Mouse (Mus musculus) adrenal gland, adult 2 months (tissue): ENCODE measurements around the gene Chit1. TPM values are rescaled to one million over a fixed set of nuclear protein-coding genes. Genes with fewer than 3 reads are reported as not detected.

Experiments
- DNase-seq: peaks from one replicate; pipeline ENCODE4 v3.0.0; 2021
- polyA plus RNA-seq: library from polyadenylated mRNA; depleted of rRNA; stranded (reverse); fragments of >200 nt; gene quantifications from 2 replicates; pipeline ENCODE4 v1.2.3, GENCODE M21; 2012
- total RNA-seq, 2 experiments: library from RNA; stranded (reverse); gene quantifications; 2 replicates each; pipeline ENCODE4 v1.2.3; 2021

Gene Chit1
- total and polyA plus RNA-seq, 3 experiments = 0.07 TPM; not detected in 2

DNA sequence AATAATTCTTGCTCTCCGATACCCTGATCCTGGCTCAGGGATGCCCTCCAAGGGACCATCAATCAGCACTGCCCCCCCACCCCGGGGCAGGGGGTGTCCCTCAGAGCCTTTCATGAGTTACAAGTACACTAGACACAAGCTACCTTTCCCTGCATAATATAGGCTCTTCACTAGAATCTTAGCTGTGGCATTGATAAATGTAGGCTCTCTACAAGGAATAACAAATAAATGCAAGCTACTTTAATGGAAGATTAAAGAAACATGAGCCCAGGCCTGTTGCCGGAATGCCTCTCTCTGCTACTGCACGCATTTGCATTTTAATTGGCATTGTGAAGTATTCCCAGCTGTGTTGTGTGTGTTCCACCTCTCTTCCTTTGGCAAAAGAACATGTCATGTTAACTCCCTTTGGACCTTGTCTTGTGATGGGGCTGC lies 31.3 kb downstream of the Chit1 start:
- no peak for DNase-seq

DNA sequence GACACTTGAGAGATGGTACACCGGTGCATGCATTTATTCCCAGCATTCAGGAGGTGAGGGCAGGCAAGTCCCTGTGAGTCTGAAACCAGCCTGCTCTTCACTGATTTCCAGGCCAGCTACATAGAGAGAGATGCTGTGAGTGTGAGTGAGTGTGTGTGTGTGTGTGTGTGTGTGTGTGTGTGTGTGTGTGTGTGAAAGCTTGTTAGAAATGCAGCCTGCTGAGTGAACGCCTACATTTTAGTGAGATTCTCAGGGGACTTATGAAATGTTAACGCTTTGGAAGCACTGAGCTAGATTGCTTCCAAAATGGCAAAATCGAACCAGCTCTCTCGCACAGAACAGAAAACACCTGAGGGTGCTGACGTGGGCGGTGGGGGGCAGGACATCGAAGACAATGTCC lies 35.0 kb downstream of the Chit1 start:
- DNase-seq = no peak

DNA sequence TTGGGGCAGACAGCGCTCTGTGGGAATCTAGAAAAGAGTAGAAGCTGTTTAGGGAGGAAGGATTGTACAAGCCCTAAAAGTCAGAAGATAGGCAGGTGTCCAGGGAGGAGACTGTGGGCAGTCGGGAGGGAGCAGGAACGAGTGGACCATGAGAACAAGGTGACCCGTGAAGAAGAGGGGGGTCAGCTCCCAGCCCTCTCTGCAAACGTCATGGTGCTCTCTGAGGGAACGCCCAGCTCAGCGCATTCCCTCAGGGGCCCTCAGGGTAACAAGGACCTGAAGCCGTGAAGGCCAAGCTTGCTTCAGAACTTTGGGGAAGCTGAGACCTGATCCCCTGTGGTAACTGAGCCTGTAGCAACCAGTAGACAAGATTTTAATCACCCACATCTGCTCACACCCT lies 39.0 kb downstream of the Chit1 start:
- no peak for DNase-seq

DNA sequence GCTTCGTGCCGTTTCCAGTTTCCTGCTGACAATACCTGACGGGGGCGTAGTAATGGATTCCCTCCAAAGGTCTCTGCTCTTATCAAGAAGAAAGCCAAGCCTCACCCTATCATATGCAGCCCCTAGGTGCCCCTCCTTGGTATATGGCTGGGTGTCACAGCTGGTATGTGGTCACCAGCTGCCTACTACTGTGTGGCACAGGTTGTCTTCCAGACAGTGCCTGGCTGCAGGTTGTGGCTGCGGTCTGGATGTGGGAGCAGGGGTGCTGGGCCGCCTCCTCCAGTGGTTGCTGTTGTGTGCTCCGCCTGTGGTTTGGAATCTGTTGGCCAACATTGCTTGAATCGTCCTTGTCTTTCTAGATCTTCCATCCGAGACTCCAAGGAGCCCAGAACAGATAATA lies 39.7 kb downstream of the Chit1 start:
- no peak for DNase-seq

DNA sequence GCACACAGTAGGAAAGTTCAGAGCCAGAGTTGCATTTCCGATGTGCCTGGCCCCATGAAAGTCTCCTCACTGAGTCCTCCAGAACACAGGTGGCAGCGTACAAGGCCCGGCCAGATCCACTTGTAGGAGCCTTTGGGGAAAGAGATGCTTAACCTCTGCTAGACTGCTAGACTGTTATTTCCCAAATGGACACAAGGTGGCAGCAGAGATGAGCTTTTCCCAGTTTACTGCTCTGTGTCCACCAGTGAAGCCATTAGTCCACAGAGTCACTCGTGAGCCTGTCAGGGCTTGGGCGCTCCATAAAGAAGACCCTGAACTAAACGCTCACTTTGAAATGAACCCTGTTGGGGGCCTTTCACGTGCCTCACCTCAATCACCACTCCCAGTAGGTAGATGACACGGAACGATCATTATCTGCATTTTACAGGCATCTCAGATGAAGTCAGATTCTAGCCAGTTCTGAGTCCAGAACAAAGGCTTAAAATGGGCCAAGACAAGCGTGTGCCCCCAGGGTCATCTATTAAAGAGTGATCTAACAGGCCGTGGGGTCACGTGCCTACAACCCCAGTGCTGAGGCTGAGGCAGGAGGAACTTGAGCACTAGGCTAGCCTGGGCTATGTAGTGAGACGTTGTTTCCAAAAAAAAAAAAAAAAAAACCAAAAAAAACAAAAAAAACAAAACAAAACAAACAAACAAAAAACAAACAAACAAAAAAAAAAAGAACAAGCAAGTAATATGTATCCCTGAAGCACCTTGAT lies 40.8 kb downstream of the Chit1 start:
- peak; percentile 75 for DNase-seq

DNA sequence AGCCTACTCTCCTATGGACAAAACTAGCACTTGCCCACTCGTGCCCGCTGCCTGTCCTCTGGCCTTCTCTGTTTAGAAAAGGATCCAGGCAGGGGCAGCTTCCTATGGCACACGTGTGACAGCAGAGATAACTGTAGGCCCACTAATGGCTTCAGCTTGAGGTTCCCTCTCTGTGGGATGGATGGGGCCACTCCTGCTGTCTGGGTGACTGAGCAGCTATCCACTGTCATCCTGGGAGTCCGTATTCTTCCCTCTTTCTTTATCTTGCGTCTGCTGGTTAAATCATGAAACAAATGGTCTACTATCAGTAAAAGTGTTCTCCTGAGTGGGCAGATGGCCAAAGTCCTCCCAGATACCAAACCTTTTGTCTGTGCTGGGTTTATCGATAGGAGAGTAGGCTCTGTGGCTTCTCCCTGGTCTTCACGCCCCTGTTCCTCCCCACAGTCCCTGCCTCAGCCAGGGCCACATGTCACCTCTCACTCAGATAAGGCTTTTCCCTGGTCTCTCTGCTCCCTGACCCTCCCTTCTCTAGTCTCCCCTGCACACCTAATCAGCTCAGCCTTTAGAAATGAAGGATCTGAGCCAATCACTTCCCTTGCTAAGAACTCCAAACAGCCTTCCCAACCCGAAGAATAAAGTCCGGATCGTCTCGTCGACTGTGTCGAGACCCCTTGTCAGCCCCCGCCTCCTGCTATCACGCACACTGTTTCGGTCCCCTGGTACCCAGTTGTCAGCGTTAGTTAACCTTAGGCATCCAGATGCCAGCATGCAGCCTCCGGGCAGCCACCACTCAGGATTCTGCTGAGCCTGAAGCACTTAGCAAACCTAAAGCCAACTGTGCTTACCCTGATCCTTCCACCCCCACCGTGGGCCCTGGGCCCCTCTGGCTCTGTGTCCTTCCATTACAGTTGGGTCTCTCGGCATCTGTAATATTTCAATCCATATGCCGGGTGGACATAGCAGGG lies 41.9 kb downstream of the Chit1 start:
- DNase-seq = no peak

DNA sequence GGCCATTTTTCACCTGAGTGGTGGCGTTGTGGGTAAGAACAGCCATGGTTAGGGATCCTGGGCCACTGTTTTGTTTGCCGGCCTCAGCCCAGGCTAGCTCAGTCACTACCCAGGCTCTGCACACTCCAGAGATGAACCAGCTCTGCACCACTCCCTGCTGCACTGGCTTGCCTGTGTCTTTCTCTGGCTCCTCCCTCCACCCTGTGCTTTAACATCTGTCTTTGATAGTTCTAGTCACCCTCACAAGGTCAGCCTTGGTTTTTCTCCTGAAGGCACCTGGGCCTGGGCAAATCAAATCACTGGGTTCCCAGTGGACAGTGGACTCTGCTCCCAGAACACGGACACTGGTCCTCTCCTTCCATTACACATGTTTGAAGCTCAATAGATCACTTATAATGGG lies 43.1 kb downstream of the Chit1 start:
- DNase-seq = no peak

DNA sequence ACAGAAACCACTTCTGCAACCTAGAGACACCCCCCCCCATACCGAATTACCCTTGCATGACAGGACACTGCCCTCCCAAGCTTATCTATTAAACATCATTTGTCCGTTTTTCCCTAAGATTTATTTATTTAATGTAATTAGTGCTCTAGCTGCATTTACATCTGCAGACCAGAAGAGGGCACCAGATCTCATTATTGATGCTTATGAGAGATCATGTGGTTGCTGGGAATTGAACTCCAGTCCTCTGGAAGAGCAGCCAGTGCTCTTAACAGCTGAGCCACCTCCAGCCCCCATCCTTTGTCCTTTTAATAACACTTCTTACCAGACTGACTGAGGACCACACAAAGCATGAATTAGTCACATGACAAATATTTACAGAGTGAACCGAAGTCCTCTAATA lies 43.6 kb downstream of the Chit1 start:
- no peak for DNase-seq

DNA sequence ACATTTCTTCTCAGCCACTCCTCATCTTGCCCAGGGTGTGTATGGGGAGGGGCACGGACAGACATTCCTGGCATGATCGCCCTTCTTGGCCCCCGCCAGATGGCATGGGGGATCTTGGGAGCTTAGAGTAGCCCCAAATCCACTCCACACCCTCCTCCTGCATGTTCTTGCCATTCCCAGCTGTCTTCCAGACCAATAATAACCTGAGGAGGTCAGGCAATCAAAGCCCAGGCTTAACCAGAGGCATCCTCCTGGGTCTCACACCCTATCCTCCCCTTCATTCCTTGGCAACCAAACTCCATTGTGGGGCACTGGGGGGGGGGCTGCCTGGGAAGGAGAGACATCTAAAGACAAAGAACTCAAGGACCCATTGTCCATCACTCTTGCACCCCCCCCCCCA lies 49.4 kb downstream of the Chit1 start:
- no peak for DNase-seq

DNA sequence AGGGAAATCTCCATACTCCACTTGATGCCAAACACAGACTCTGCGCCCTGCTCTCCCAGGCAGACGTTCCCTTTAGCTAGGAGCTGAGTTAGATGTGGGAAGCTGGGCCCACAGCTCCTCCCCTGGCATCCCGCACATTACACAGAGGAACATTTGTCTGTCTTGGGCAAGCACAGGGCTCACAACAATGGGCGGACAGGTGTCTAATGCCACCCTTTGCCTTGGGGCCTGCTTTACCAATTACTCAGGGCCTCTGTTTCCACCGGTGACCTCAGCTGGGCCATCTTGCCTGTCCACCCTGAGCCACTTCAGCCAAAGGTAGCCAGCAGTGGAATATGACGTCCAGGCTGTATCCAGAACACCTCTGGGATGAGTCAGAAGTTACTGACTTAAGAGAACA lies 50.4 kb downstream of the Chit1 start:
- DNase-seq = no peak

DNA sequence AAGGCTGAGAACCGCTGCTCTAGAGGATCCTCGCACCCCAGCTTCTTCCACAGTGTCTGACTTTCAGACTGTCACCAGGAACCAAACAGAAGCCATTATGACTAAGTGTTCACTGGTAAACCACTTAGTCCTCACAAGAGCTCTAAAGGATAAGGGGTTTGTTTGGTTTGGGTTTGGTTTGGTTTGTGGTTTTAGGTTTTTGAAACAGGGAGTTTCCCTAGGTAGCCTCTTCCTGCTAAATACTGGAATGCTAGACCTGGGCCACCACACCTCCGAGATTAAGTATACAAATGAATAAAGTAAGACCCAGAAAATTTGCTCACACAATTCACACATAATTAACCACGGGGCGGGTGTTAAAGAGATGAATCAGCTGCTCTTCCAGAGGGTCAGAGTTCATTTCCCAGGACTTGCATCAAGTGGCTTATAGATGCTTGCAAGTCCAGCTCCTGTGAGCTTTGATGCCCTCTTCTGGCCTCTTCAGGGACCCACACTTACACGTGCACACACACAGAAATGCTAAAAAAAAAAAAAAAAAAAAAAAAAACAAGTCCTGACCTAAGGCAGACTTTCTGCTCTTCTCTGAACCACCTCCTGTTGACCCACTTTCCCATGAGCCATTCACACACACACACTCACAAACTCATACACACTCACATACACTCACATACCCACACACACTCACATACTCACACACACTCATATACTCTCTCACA lies 51.6 kb downstream of the Chit1 start:
- DNase-seq = no peak

DNA sequence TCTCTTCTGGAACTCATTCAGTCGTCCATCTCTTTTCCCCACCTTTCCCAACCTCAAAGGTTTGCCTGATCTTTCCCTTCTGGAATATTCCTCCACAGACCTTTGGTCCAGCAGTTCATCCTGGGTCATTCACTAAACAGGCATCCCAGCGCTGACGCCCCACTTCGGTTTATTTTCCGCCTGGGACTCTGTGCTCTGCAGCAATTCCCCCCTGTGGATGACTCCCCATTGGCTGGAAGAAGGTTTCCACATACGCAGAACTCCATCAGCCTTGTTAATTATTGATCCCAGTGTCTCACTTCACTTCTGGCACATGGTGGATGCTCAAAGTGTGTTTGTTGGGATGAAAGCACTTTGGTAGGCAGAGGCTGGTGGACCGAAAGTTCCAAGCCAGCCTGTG lies 52.4 kb downstream of the Chit1 start:
- no peak for DNase-seq

DNA sequence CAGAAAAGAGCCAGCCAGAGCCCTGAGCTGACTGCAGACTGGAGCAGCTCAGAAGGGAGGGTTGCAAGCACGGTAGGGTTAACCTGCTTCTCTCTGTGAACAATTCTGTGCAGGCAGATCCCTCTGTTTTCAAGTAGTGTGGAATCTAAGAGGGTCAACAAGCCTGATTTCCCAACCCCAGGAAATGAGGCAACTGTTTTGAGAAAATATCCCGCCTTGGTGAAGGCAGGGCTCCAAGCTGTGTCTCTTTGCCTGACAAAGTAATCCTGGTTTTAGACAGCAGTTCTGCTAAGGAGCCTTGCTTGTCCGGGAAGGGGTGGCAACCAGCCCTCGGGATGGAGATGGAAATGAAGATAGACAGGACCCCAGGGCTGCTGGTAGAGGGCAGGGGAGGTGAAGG lies 53.4 kb downstream of the Chit1 start:
- DNase-seq = no peak

DNA sequence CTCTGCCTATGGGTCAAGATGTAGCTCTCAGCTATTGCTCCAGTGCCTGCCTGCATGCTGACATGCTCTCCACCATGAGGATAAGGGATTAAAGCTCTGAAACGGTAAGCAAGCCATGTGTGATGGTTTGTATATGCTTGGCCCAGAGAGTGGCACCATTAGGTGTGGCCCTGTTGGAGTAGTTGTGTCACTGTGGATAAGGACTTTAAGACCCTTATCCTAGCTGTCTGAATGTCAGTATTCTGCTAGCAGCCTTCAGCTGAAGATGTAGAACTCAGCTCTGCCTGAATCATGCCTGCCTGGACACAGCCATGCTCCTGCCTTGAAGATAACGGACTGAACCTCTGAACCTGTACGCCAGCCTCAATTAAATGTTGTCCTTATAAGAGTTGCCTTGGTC lies 55.5 kb downstream of the Chit1 start:
- DNase-seq = no peak

DNA sequence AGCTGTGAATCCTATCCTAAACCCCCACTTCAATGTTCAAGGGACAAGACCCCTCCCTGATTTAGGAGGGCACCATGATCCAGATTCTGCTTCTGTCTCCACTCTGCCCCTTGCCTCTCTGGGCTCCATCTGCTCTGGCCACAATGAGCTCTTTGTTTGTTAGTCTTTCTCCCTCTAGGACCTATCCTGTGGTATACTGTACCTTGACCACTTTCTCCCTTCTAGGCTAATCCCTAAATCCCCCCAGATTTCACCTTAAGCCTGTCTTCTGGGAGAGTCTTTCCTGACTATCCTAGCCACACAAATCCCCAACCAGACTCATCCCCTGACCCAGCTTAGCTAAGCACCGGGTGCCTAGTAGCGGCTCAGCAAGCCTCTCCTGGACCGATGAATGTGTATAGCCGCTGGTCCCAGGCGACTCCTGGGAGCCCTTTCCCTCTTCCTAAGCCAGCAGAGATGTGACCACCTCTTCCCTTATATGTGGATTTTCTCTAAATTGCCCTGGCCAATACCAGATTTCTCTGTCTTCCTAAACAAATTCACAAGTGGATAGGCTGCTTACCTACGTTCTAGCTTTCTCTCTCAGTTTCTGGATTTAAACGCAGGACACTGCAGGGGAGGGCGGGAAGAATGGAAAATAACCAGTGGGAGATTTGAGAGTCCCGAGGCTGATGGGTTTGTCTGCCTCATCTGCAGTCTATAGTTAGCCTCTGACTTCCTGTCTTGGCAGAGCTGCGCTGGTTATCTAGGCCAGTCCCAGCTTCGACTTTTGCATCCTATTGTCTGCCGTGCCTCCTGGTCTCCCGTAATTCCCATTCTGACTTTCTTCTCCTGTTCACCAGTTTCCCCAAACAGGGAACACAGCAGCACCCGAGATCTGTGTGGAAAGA lies 56.6 kb downstream of the Chit1 start:
- no peak for DNase-seq

DNA sequence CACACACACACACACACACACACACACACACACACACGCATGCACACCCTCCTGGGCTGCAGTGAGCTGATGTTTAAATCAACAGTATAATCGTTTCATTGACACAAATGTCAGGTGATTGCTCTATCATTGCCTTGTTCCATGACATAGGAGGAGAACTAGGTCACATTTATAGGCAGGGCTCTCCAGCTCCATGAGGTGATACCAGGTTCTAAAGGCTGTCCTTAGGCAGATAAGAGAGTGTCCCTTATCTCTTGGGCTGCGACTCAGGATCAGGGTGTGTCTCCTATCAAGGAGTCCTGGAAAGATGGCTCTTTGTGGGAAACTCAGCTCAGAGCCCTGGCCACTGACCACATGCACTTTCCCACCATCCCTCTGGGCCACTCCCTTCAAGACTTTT lies 57.5 kb downstream of the Chit1 start:
- DNase-seq = no peak

DNA sequence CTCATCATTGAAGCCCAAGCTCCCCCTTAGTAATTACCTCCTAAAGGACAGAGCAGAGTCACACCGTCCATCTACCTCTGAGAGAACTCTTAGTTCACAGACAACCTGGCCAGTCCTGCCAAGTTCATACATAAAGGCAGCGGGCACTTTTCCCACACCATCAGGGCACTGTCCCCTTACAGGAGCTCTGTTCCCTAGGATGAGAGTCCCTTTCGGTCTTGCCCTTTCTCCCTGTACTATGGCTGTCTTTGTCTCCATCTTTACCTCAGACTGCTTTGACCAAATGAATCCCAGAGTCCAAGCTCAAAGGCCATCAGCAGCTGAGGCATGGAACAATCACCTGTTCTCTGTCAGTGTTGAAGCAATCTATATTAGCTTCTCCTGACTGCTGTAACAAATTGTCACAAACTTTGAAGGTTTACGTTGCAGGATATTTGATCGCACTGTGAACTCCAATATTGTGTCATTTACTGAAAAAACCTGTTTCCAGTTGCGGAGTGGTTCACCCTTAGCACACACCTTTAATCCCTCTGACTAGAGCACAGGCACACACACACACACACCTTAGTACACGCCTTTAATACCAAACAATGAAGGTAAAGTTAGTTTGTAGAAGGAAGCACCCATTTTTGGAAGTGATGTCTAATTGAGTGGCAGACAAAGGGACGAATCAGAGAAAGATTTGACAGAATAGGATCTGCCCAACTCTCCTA lies 58.1 kb downstream of the Chit1 start:
- DNase-seq = no peak

DNA sequence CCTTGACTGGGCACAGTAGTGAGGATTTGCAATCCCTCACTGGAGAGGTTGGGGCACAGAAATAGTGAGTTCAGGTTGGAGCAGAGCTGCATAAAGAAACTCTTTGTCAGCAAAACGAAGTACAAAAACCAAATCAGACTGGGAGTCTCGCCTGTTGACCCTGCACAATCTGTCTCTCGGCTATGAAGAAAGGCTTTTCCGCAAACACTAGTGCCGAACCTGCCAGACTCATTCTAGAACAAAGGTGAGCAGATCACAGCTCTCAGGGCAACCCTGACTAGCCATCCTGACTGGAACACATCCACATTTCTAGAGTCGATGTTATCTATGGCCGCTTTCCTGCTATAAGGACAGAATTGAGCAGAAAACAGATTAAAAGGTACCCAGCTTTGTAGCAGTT lies 62.0 kb downstream of the Chit1 start:
- no peak for DNase-seq

DNA sequence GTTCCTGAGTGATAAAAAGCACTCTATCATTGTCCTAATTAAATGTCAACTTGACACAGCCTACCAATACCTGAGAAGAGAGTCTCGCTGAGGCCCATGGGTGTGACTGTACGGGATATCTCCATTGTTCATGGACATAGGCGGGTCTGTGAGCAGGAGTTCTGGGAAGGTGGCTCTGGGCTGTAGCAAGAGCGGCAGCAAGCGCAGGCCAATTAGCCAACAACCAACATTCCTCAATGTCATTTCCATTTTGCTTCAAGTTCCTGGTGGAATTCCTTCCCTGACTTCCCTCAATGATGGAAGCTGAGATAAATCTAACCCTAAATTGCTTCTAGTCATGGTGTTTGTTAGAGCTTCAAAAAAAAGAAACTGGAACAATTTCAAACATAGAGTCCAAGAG lies 66.9 kb downstream of the Chit1 start:
- no peak for DNase-seq

DNA sequence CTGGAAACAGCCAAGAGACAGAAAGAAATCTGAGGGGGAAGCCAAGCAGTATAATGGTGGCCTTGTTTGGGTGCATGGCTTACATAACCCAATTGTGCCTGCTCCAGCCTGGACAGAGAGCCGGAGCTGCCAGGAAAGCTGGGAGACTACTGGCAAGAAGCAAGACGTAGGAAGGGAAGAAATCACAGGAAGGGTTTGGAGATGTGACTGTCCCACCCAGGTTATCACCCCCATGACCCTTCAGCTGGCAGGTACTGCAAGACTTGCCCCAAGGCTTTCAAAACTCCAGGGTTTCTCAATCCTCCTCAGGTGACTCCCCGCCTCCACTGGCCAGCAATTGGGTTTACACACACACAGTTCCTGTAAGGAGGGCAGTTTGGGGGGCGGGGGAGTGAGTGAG lies 71.0 kb downstream of the Chit1 start, which contains the start of gene Chil1:
Gene Chil1, plus strand, starts transcription at position 152 of the 400 bp plus-strand sequence.
- no peak for DNase-seq

DNA sequence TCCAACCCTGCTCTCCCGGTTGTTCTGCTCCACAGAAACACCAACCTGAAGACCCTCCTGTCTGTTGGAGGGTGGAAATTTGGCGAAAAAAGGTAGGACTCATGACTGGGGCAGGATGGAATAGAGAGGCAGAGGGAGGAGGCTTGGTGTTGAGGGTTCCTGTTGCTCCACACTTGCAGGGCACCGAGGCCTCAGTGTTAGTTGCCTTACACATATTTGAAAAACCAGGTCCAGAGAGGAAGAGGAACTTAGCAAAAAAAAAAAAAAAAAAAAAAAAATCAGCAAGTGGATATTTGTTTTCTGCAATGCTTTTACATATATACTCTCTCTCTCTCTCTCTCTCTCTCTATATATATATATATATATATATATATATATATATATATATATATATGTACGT lies 73.0 kb downstream of the Chit1 start:
- no peak for DNase-seq
